Mouse (Mus musculus) megakaryocyte, embryonic 14.5 days (primary cell): ENCODE data around the gene Rpl23. TPM values are rescaled to one million over a fixed set of nuclear protein-coding genes. Genes with fewer than 3 reads are reported as not detected.

ENCODE experiments used
- H3K27me3 ChIP-seq: replicated peaks from 2 replicates; pipeline ENCODE3; 2012; ENCODE audit warnings: inconsistent platforms
- H3K36me3 ChIP-seq: replicated peaks from 2 replicates; pipeline ENCODE3; 2012; ENCODE audit warnings: low read length, inconsistent platforms, mixed read lengths
- H3K4me1 ChIP-seq: 2 replicates; pipeline ENCODE4 v1.6.1; 2012; ENCODE audit warnings: inconsistent platforms
- H3K4me3 ChIP-seq: replicated peaks from 2 replicates; pipeline ENCODE3; 2012; ENCODE audit warnings: moderate library complexity, mild to moderate bottlenecking, inconsistent platforms
- H3K9me3 ChIP-seq: 2 replicates; pipeline ENCODE4 v1.6.1; 2012; ENCODE audit warnings: inconsistent platforms
- FLI1 ChIP-seq: IDR thresholded peaks from 2 replicates; pipeline ENCODE4 v1.6.1; 2012; ENCODE audit warnings: low read length, inconsistent platforms, mixed read lengths
- GATA1 ChIP-seq: IDR thresholded peaks from 3 replicates; pipeline ENCODE4 v1.6.1; 2012; ENCODE audit warnings: mixed read lengths, low read length, inconsistent platforms, borderline replicate concordance
- polyA plus RNA-seq: library from polyadenylated mRNA; stranded (reverse); fragments of >175 nt; gene quantifications from 2 replicates; pipeline ENCODE4 v1.2.3, GENCODE M21; 2012; ENCODE audit warnings: low replicate concordance; ENCODE audit not compliant: insufficient read depth

Rpl23 gene
- polyA plus RNA-seq, 1 experiment: 294 TPM

- Histone ChIP-seq H3K27me3 (no peaks in the 10 kb centered on the region), H3K4me3 (no peak overlapping the region), H3K4me1 (peaks cover 97% of the 10 kb centered on the region), H3K9me3 (no peaks in the 10 kb centered on the region), H3K36me3 (peaks cover 97% of the 10 kb centered on the region)
- TF ChIP-seq FLI1 (no peak), GATA1 (no peak)
Measured at GRCm38 (mm10) chr11:97822840-97823603, 40.8 kb upstream of the Rpl23 start.

- no peak for TF ChIP-seq GATA1
- TF ChIP-seq FLI1: no peak
- Histone ChIP-seq H3K27me3 (no peaks in the 10 kb centered on the region), H3K36me3 (peaks cover 97% of the 10 kb centered on the region), H3K4me3 (peak overlapping the region; percentile 68), H3K4me1 (peaks cover 97% of the 10 kb centered on the region), H3K9me3 (no peaks in the 10 kb centered on the region)
Measured at GRCm38 (mm10) chr11:97821401-97822064, 39.3 kb upstream of the Rpl23 start.

DNA sequence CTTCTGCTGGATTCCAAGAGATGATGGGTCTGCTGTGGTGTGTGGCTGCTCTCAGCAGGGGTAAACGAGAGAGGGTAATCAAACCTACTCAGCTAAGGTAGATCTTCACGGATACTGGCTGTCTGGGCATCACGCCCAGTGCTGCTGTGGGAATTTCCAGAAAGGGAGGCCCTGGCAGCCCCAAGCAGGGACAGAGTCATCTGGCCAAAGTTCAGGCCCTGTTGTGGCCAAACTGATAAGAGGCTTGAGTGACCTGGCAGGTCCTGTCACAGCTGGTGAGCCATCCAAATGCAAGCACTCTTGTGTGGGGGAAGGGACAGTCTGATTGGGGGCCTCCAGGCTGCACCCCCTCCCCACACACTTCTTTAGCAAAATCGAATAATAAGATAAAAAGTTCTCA is 38.6 kb upstream of the Rpl23 start:
- Histone ChIP-seq H3K9me3 (no peaks in the 10 kb centered on the region), H3K36me3 (peaks cover 97% of the 10 kb centered on the region), H3K4me1 (peaks cover 96% of the 10 kb centered on the region), H3K4me3 (peak overlapping the region; percentile 62), H3K27me3 (no peaks in the 10 kb centered on the region)
- TF ChIP-seq FLI1 (no peak), GATA1 (no peak)

- no peaks in the 10 kb centered on the region for H3K9me3 ChIP-seq
- no peak for TF ChIP-seq GATA1
- no peak for TF ChIP-seq FLI1
- no peak overlapping the region for H3K4me3 ChIP-seq
- no peaks in the 10 kb centered on the region for H3K27me3 ChIP-seq
- H3K4me1 ChIP-seq: peaks cover 96% of the 10 kb centered on the region
- peaks cover 97% of the 10 kb centered on the region for H3K36me3 ChIP-seq
Measured at GRCm38 (mm10) chr11:97819923-97820322, 37.7 kb upstream of the Rpl23 start.

DNA sequence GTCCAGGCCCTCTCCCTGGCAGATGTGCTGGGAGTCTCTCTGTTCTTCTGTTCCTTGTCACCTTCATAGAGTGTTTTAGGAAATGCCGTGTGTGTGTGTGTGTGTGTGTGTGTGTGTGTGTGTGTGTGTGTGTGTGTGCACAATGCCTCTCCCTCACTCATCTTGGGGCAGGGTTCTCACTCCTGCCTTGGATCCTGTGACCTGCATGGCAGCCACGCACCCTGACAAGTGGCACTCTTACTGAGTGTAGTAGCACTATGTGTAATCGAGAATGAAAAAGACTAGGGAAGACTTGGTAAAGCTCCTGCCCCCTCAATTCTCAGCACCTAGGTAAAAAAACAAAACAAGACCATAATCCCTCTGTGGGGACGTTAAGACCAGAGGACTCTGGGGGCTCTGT is 36.9 kb upstream of the Rpl23 start:
- Histone ChIP-seq H3K27me3 (no peaks in the 10 kb centered on the region), H3K4me1 (peaks cover 96% of the 10 kb centered on the region), H3K4me3 (no peak overlapping the region), H3K9me3 (no peaks in the 10 kb centered on the region), H3K36me3 (peaks cover 97% of the 10 kb centered on the region)
- TF ChIP-seq FLI1 (no peak), GATA1 (no peak)

DNA sequence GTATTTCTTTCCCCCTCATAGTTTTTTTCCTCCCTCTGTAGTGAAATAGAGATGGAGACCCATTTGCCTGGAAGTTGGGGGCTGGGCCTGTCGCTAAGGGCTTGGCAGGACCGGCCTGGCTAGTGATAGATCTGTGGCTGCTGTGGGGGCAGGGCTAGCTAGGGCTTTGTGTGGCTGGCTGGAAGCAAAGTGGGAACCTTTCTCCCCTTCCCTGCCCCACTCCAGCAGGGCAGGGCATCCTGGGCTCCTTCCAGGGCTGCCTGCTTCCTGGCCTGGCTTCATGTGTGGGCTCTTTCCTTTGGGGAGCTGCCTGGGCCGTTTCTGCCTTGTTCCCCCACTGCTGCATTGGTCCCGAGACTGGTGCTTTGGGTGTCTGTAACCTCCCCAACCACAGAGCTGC is 36.3 kb upstream of the Rpl23 start:
- peaks cover 97% of the 10 kb centered on the region for H3K4me1 ChIP-seq
- peaks cover 98% of the 10 kb centered on the region for H3K36me3 ChIP-seq
- no peaks in the 10 kb centered on the region for H3K9me3 ChIP-seq
- no peaks in the 10 kb centered on the region for H3K27me3 ChIP-seq
- H3K4me3 ChIP-seq: peak overlapping the region; percentile 23
- TF ChIP-seq FLI1 (no peak), GATA1 (no peak)

GRCm38 (mm10) chr11:97818003-97818402 is 35.8 kb upstream of the Rpl23 start:
- TF ChIP-seq FLI1: no peak
- no peak for TF ChIP-seq GATA1
- peak overlapping the region; percentile 20 for H3K4me3 ChIP-seq
- H3K36me3 ChIP-seq: peaks cover 99% of the 10 kb centered on the region
- H3K4me1 ChIP-seq: peaks cover 98% of the 10 kb centered on the region
- no peaks in the 10 kb centered on the region for H3K27me3 ChIP-seq
- H3K9me3 ChIP-seq: no peaks in the 10 kb centered on the region

- Histone ChIP-seq H3K9me3 (no peaks in the 10 kb centered on the region), H3K4me1 (peaks cover 98% of the 10 kb centered on the region), H3K27me3 (no peaks in the 10 kb centered on the region), H3K4me3 (no peak overlapping the region), H3K36me3 (peaks cover 99% of the 10 kb centered on the region)
- TF ChIP-seq FLI1 (no peak), GATA1 (no peak)
Measured at GRCm38 (mm10) chr11:97817379-97817778, 35.1 kb upstream of the Rpl23 start.

GRCm38 (mm10) chr11:97816916-97817315 is 34.7 kb upstream of the Rpl23 start:
- peaks cover 99% of the 10 kb centered on the region for H3K36me3 ChIP-seq
- no peaks in the 10 kb centered on the region for H3K9me3 ChIP-seq
- H3K4me3 ChIP-seq: peak overlapping the region; percentile 56
- TF ChIP-seq FLI1 (no peak), GATA1 (no peak)
- H3K27me3 ChIP-seq: no peaks in the 10 kb centered on the region
- H3K4me1 ChIP-seq: peaks cover 94% of the 10 kb centered on the region

DNA sequence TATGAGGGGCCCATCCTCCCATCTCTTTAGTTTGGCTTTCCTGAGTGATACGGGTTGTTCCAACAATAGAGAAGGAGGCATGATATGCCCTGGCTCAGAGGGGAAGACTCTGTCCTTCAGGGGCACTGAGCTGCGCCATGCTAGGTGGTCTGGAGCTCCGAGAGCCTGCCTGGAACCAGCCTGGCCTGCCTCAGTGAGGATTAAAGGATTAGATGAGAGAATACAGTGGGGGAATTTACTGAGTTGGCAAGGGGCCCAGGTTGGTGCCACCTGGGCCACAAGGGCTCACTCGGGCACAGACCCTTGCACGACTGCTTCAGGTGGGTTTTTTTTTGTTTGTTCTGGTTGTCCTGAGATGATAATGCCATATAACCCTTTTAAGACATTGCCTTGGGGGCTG is 33.9 kb upstream of the Rpl23 start:
- H3K36me3 ChIP-seq: peaks cover 99% of the 10 kb centered on the region
- no peak for TF ChIP-seq GATA1
- no peak for TF ChIP-seq FLI1

More for the DNA sequence above, 33.9 kb upstream of the Rpl23 start:
- Histone ChIP-seq H3K4me1 (peaks cover 94% of the 10 kb centered on the region), H3K27me3 (no peaks in the 10 kb centered on the region), H3K4me3 (no peak overlapping the region), H3K9me3 (no peaks in the 10 kb centered on the region)
